Mouse (Mus musculus): Measurements from ENCODE around the gene Nrbf2. TPM values are rescaled to one million over a fixed set of nuclear protein-coding genes. Genes with fewer than 3 reads are reported as not detected.

The Nrbf2 gene
- 1 to 10 TPM; 6.8 to 6.9 TPM for total RNA-seq (2021)
- long read RNA-seq, experiment 1, transcript Nrbf2-201 (4 exons, 1,813 nt), result major isoform, 27 of 27 reads
- long read RNA-seq, experiment 1, partial matches to known transcripts, result 0 of 27 reads
- long read RNA-seq, experiment 1, other reads (novel, unspliced or antisense), result 0 of 27 reads
- long read RNA-seq, experiment 2, transcript Nrbf2-201 (4 exons, 1,813 nt), result major isoform, 9 of 9 reads
- long read RNA-seq, experiment 2, partial matches to known transcripts, result 0 of 9 reads
- long read RNA-seq, experiment 2, other reads (novel, unspliced or antisense), result 0 of 9 reads

DNA sequence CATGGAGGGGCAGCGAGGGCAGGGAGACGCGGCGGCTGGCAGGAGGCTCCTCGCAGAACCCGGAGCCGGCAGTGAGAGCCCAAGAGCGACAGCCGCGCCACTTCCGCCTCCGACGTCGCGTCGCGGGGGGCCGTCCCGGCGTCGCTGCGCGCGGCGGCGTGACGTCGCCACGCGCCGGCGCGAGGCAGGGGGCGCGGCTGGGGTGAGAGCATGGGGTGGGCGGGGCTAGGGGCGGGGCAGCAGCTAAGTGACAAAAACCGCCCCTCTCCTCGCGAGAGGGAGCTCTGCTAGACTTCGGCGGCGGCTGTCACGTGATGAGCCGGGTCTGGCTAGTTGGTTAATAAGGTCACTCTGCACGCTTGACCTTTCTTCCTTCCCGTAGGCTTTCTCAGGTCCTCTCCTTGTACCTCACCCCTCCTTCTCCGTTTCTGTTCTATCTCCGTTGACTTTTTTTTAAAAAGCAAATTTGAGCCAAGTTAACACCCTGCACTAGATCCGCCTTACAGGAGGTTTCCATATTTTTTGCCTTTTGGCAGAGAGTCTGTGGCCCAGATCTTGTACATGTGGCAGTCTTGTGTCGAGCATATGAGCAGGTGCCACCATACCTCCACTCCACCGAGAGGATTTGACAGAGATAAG, at the start of gene Nrbf2:
Nrbf2 (minus strand) TSS at position 130 of the 639 bp plus-strand sequence.
- DNase-seq, result peak; percentile 86 to 93

- DNase-seq, result no peak
Measured at GRCm38 (mm10) chr10:67330580-67330979, 45.5 kb upstream of the Nrbf2 start.

DNA sequence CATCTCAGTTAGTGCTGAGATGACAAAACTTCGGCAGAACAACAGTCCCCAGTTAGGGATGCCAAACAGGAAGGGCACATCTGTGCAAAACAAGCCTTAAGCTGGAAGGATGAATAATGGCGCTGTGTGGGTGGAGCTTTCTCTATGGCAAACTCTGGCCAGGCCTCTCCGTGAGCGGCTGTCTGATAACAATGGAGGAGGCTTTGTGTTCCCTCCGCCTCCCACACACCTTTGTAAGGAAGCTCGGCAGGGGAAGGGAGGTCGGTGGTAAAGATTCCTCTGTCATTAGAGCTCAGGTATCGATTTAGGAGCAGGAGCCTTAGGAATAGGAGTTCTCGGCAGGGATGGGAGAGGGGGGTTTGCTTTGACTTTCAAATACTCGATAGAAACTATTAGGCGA, 44.6 kb upstream of the Nrbf2 start:
- no peak for DNase-seq

DNA sequence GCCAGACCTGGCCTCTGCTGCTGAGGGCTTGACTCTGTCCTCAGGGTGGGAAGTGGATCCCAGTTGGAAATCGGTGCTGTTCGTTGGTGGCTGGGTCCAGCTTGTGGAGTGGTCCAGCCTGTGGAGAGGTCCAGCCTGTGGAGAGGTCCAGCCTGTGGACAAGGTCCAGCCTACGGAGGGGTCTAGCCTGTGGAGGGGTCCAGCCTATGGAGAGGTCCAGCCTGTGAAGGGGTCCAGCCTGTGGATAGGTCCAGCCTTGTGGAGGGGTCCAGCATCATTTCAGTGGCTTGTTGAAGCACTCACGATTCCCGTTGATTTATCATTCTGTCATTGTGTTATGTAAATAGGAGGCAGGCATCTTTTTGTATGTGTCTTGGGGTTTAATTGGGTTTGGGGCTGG, 43.1 kb upstream of the Nrbf2 start:
- DNase-seq, result no peak

DNA sequence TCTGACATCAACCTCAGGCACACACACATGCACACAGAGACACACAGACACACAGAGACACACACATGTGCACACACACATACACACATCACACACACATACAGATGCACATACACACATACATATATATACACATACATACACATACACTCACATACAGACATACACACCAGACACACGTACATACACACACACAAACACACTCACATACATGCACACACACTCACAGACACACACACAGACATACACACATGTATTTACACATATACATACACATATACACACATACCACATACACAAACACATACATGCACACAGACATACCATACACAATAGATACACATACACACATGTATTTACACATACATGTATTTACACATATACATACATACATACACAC, 38.9 kb upstream of the Nrbf2 start:
- DNase-seq, result no peak

- no peak for DNase-seq
Measured at GRCm38 (mm10) chr10:67321396-67321795, 36.3 kb upstream of the Nrbf2 start.

DNA sequence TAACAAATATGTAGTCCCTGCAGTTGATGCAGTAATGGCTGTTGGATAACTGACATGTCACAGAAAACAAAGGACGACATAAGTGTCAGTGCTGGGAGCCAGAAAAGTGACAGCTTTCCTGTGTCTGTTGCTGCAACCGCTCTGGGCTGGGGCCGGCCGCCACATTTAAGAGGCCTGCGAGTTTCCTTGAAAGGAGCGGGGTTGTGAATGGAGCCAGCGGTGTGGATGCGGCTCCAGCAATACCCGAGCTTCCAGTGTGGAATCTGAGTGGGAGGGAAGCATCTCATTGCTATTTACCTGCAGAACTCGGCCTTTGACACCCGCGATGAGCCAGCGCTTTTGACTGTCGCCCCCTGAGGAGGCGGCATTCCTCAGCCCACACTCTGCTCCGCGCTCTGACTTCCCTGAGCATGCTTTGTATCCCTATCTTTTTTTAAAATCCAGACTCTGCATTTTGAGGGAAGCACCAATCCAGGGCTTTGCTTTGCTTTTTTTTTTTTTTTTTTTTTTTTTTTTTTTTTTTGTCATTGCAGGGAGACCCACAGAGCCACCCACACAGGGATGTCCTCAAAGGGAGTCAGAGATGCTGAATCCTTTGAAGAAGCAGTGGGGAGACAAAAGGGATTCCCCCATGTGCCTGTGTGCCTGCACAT, 35.2 kb upstream of the Nrbf2 start:
- DNase-seq, result no peak

DNA sequence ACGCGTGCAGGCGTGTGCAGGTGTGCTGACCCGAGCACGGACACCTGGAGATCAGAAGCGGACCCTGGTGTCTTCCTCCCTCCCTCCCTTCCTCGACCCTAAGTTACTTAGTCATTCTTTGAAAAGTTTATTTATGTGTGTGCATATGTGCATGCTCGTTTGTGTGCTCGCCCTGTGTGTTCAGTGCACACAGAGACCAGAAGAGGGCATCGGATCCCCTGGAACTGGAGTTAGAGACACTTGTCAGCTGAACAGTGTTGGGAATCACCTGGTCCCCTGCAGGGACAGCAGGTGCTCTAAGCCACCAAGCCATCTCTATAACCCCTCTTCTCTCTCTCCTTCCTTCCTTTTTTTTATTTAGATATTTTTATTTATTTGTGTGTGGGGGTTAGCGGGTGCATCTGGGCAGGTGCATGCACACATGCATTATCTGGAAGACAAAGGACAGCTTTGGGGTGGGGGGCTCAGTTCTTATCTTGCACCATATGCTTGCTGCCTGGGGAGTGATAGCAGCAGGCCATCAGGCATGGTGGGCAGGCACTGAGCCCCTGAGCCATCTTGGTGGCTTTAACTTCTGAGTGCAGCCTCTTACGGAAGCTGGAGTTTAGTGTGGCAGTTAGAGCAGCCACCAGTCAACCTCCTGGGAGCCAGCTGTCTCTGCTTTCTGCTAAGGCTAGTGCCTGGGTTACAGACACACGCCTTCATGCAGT, 34.1 kb upstream of the Nrbf2 start:
- no peak for DNase-seq

DNA sequence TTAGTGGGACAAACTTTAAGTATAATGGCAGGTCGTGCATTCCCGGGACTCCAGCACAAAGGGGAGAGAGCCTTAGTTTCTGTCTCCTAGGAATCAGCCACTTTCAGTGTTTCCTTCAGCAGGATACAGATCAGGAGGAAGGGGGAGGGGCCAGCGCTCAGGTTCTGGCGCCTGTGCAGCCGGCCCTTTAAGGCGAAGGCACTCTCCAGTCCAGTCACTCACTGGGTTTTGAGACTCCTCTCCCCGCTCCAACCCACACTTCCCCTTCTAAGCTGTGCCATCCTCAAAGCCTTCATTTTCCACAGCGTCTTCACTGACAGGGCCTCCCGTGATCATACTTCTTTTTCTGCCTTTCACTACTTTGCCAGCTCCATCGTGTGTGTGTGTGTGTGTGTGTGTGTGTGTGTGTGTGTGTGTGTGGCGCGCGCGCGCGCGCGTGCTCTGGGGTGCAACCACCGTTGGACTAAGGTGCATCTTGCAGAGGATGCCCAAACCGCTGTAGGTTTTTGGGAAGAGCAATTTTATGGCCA, 32.9 kb upstream of the Nrbf2 start:
- DNase-seq, result peak; percentile 18 to 32

DNA sequence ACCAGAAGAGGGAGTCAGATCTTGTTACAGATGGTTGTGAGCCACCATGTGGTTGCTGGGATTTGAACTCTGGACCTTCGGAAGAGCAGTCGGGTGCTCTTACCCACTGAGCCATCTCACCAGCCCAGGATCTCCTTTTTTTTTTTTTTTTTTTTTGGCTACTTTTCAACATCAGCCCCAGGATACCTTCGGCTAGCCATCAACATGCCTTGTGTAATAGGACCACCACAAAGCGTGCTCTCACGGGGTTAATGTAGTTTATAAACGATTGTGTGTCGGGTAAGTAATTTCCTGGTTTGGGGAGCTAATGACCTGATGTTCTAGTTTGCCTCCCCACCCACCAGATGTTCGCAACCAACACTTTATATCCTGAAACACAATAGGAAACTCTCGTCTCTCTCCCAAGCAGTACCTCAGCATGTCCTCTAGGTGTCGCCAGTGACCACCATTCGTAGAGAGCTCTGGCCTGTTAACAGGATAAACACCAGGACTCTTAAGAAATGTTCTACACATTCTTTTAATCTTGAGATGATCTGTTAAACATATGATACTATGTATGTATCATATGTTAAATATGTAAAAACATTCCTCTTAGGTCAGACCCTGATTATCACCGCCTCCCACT, 29.8 kb upstream of the Nrbf2 start:
- peak; percentile 49 to 79 for DNase-seq

GRCm38 (mm10) chr10:67312456-67312855, 27.4 kb upstream of the Nrbf2 start:
- DNase-seq, result no peak

GRCm38 (mm10) chr10:67311277-67311959, 26.3 kb upstream of the Nrbf2 start:
- peak; percentile 73 to 78 for DNase-seq

DNA sequence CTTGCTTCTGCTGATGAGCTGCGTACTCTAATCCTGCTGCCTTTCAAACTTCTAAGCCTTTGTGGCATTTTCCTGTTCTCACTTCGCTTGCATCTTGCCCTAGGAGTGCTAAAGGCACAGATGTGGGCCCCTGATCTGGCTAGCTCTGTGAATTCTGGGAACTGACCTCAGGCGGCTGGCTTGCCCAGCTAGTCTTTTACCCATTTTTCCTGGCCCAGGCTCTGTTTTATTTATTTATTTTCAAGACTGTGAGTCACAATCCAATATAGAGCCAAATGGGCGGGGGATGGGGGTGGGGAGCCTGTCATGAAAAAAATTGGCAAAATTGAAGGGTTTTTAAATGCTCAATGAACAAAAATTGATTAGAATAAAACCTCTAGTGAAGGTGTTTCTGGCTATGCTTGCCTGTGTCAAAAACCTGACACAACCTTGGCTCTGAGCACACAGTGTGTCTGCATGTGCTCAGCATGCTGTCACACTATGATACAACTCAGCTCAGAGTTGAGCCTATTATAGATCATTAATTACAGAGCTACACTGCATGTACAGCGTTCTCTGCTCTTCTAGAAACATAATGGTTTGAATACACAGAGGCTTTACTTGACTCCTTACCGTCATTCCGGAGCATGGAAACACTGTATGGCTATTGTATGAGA, 24.5 kb upstream of the Nrbf2 start:
- no peak for DNase-seq

DNA sequence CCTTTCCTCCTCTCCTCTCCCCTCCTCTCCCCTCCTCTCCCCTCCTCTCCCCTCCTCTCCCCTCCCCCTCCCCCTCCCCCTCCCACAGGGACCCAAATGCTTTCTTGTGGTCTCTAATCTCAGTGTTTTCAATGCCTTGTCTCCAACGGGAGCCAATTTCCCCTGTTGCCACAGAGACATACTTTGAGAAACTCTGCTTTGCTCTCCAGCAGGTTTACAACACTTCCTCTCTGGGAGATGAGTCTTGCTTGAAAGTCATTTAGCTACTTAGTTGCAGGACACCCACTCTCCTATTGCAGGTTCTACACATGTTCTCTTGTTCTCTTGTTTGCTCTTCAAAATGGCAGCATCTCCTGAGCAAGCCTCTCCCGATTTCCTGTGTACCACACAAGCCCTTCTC, 17.2 kb upstream of the Nrbf2 start:
- no peak for DNase-seq

DNA sequence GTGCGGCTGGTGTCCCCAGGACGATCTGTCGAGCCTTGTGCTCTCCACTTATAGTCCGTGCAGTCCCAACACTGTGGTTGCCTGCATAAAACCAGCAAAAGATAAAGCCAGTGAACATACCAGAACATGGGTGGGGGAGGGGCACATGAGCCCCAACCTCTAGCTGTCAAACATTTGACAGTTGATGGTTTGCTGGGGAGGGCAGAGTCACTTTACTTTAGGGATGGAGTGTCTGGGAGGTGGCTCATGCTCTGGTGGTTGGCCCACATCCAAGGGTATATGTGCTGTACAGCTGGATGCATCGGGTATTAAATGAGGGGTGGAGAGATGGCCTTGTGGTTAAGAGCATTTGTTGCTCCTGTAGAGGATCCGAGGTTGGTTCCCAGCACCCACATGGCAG, 15.9 kb upstream of the Nrbf2 start:
- DNase-seq, result no peak

DNA sequence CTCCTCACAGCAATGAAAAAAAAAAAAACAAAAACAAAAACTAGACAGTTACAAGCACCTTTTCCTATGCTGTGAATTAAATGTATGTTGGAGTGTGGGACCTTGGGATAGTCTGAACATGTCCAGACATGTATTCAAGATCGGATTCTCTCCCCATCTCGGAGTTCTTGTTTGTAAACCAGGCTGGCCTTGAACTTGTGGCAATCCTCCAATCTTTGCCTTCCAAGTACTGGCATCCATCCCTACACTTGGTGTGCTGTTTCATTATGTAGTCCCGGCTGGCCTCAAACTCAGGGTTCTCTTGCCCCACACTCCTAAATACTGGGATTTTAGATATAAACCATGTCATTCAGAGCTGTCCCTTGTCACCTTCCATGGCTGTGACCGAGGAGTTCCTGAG, 14.2 kb upstream of the Nrbf2 start:
- DNase-seq, result no peak

- DNase-seq, result peak in 1 of 2 experiments; percentile 40
Measured at GRCm38 (mm10) chr10:67298856-67299255, 13.8 kb upstream of the Nrbf2 start.

GRCm38 (mm10) chr10:67297175-67297855, 12.2 kb upstream of the Nrbf2 start:
- peak in 1 of 2 experiments; percentile 43 for DNase-seq

DNA sequence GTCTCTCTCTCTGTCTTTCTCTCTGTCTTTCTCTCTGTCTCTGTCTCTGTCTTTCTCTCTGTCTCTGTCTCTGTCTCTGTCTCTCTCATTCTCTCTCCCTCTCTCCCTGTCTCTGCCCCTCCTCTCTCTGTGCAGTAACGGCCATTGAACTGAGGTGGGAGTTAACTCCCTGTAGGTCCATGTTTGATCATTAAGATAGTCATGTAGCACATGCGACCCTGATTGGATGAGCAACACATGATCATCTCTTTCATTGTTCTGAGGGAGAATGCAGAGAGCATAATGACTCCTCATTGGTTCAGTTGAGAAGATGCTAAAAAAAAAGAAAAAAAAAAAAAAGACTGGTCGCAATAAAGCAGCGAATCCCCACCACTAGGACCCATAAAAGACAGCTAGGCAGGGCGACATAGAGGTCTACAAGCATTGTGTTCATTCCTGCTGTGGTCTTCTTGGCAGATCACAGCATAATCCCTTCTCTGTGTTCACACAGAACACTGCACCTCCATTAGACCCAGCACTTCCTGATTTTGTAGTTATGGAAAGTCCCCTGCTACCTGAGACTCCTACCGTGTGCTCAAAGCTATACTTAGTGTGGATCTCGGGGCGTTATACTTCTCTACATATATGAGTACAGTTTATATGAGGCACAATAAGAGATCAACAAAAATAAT, 11.5 kb upstream of the Nrbf2 start:
- DNase-seq, result no peak

Measured in heart, adult 18-20 months (tissue).